Mouse (Mus musculus): Measurements from ENCODE around the gene Lhfp.

DNA sequence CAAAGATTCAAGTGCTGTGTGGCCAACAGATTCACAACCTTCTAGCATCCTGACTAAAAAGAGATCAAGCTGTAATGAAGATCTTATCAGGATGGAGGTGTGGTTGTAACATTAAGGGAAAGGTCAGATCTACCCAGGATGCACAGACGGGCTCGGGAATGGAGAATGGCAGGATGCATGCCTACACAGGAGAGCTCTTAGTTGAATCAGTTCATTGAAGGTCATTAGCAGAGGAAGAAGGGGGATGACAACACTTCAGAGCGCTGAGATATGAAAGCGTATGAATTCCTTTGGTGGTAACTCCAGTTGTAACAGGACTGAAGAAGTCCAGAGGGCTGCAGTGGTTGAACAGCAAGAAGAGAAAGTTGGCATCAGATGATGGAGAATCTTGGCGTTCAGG is 27.1 kb downstream of the Lhfp start:
- TF ChIP-seq POLR2A (IDR thresholded peaks at IDR 0.05; ENCODE audit: borderline replicate concordance, extremely low read depth, low read depth, low read length) (no peak), CTCF (IDR thresholded peaks at IDR 0.05; ENCODE audit: insufficient read depth, low read length) (no peak)

Data from lung, adult 2 months (tissue).